Mouse (Mus musculus) kidney, adult 2 months (tissue): ENCODE measurements around the gene Arfgef2. TPM values are rescaled to one million over a fixed set of nuclear protein-coding genes. Genes with fewer than 3 reads are reported as not detected.

ENCODE experiments used
- DNase-seq: peaks from one replicate; pipeline ENCODE4 v3.0.0; 2021
- H3K27ac ChIP-seq: fragments of 200-500 bp; 2 replicates; pipeline ENCODE4 v1.5.1; 2012; ENCODE audit warnings: low read depth, low read length, control low read depth, inconsistent platforms; ENCODE audit not compliant: insufficient read depth
- H3K27me3 ChIP-seq: fragments of 200-500 bp; replicated peaks from 2 replicates; pipeline ENCODE4 v1.6.1; 2012; ENCODE audit warnings: mild to moderate bottlenecking, moderate library complexity, low read length, inconsistent platforms; ENCODE audit not compliant: control insufficient read depth, insufficient read depth
- H3K36me3 ChIP-seq: fragments of 200-500 bp; 2 replicates; pipeline ENCODE4 v1.6.1; 2012; ENCODE audit warnings: mild to moderate bottlenecking, moderate library complexity, low read length, inconsistent platforms; ENCODE audit not compliant: control insufficient read depth, insufficient read depth
- H3K4me1 ChIP-seq: fragments of 200-500 bp; 2 replicates; pipeline ENCODE4 v1.6.1; 2011; ENCODE audit warnings: low read length; ENCODE audit not compliant: control insufficient read depth, insufficient read depth
- H3K4me3 ChIP-seq: fragments of 200-500 bp; 2 replicates; pipeline ENCODE4 v1.5.1; 2011; ENCODE audit warnings: mild to moderate bottlenecking, low read depth, low read length, control low read depth; ENCODE audit not compliant: insufficient read depth
- CTCF ChIP-seq: fragments of 200-500 bp; conservative IDR thresholded peaks from 2 replicates; pipeline ENCODE4 v1.5.1; 2011; ENCODE audit warnings: low read depth, mild to moderate bottlenecking, control low read depth, low read length, moderate library complexity, mixed read lengths; ENCODE audit not compliant: insufficient read depth, insufficient read length
- POLR2A ChIP-seq: fragments of 200-500 bp; IDR thresholded peaks from one replicate; pipeline ENCODE4 v1.6.1; 2011; ENCODE audit warnings: low read depth, low read length, control low read depth
- WGBS: fragments of 180-500 bp; shearing (Covaris S2); methylation state at CpG from one replicate; pipeline ENCODE4 v1.1.7; 2018; 5-methylcytosine and 5-hydroxymethylcytosine counted together
- polyA plus RNA-seq: library from polyadenylated mRNA; depleted of rRNA; stranded (reverse); fragments of >200 nt; gene quantifications from 2 replicates; pipeline ENCODE4 v1.2.3, GENCODE M21; 2012

Gene Arfgef2
- polyA plus RNA-seq, 1 experiment, result 17.9 TPM

DNA sequence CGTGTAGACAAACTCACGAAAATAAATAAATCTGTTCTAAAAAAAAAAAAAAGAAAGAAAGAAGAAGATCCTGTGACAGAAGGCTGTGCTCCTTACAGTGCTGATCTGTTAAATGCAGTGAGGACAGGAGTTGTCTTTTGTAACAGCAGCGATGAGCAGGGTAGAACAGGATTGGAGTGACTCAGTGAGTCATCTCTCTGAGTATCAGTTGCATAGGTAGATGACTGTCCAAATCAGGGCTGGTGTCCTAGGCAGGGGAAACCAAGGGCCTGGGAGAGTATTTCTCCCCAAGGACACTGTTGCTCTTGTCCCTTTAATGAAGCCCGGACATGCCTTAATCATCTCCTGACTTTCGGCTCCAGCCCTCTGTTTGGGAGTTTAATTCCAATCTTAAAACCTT is 4.1 kb downstream of the Arfgef2 start:
- H3K27me3 ChIP-seq, result no peaks in the 10 kb centered on the region
- 91% methylated on average over 5 of the region's 5 CpGs for WGBS
- TF ChIP-seq CTCF (no peak), POLR2A (no peak)
- DNase-seq, result no peak
- H3K27ac ChIP-seq, result no peak overlapping the region
- no peaks in the 10 kb centered on the region for H3K36me3 ChIP-seq
- peaks cover 10% of the 10 kb centered on the region for H3K4me1 ChIP-seq
- H3K4me3 ChIP-seq, result no peak overlapping the region

DNA sequence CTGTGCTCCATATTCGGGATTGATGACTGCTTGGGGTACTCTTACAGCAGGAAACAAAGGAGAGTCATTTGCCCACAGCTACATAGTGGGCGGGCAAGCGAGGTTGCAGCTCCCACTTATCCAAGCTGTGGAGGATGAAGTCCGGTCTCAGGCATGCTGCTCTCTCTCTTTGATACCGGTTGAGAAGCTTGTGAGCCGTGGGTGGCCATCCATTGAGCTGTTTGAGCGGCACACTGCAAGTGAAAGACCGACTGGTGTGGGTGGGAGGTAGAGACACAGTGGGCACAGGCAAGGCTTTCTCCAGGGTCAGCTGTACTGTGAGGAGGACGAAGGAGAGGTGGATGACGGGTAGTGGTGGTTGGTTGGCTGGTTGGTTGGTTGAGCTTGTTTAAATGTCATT is 5.4 kb downstream of the Arfgef2 start:
- no peaks in the 10 kb centered on the region for H3K27me3 ChIP-seq
- WGBS, result 77% methylated on average over 10 of the region's 10 CpGs
- DNase-seq, result no peak
- no peak for TF ChIP-seq POLR2A
- H3K4me1 ChIP-seq, result peaks cover 10% of the 10 kb centered on the region
- H3K27ac ChIP-seq, result no peak overlapping the region
- no peak overlapping the region for H3K4me3 ChIP-seq
- no peaks in the 10 kb centered on the region for H3K36me3 ChIP-seq

DNA sequence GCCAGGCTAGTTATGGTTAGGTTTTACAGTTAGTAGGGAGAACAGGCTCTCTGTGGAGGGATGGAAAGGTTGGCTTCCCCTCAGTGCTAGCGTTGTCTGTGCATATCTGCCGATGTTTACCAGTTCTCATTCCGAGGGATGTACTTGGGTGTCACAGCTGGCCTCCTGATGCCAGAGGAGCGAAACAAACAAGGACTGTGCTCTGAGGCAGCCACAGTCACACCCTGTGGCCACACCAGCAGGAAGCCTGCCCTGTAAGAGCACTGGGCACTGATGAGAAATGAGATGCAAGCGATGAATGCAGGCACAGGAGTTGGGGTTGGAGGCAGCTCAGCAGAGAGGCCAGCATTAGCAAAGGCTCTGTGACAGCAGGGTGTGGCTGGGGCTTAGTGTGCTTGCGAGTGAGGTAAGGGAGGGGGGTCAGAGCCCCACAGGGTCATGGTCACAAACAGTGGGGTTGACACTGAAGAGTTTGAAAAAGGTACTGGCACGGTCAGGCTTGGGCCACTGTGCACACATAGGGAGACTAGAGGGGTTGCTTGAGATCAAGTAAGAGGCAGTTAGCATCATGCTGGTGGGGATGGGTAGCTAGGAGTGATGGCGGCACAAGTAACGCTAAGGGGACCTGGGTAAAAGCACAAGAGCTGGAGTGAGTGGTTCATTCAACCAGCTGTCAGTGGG is 13.2 kb downstream of the Arfgef2 start:
- Histone ChIP-seq H3K4me3 (no peak overlapping the region), H3K27me3 (no peaks in the 10 kb centered on the region), H3K27ac (no peak overlapping the region), H3K36me3 (no peaks in the 10 kb centered on the region), H3K4me1 (peaks cover 7% of the 10 kb centered on the region)
- no peak for DNase-seq
- TF ChIP-seq POLR2A (no peak), CTCF (no peak)
- 92% methylated on average over 9 of the region's 9 CpGs for WGBS

DNA sequence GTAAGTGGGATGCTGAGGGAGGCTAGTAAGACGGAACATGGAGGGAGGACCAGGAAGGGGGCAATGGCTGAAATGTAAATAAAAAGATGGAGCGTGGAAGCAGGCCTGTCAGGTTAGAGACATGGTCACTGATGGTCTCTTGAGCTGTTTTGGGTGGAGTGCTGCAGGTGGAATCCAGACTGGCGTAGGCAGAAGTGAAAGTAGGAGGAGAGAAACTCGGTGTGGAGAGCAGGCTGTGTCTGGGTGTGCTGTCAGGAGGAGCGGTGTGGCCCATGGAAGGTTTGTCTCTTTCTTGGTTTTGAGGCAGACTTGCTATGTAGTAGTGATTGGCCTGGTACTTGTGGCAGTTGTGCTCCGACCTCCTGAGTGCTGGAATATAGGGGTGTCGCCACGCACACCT is 14.5 kb downstream of the Arfgef2 start:
- no peak for TF ChIP-seq POLR2A
- TF ChIP-seq CTCF, result no peak
- 85% methylated on average over 8 of the region's 8 CpGs for WGBS
- H3K4me3 ChIP-seq, result no peak overlapping the region
- DNase-seq, result no peak
- peaks cover 7% of the 10 kb centered on the region for H3K4me1 ChIP-seq
- no peaks in the 10 kb centered on the region for H3K36me3 ChIP-seq
- H3K27ac ChIP-seq, result no peak overlapping the region
- no peaks in the 10 kb centered on the region for H3K27me3 ChIP-seq

- Histone ChIP-seq H3K36me3 (no peaks in the 10 kb centered on the region), H3K4me1 (peaks cover 7% of the 10 kb centered on the region), H3K4me3 (no peak overlapping the region), H3K27ac (no peak overlapping the region), H3K27me3 (no peaks in the 10 kb centered on the region)
- WGBS, result 43% methylated on average over 2 of the region's 2 CpGs
- TF ChIP-seq CTCF (no peak), POLR2A (no peak)
- DNase-seq, result no peak
Observed at GRCm38 (mm10) chr2:166820844-166821243, 15.5 kb downstream of the Arfgef2 start.

- no peak overlapping the region for H3K27ac ChIP-seq
- DNase-seq, result no peak
- H3K27me3 ChIP-seq, result no peaks in the 10 kb centered on the region
- TF ChIP-seq CTCF (no peak), POLR2A (no peak)
- H3K4me1 ChIP-seq, result peaks cover 7% of the 10 kb centered on the region
- no peaks in the 10 kb centered on the region for H3K36me3 ChIP-seq
- WGBS, result 93% methylated on average over 3 of the region's 3 CpGs
- H3K4me3 ChIP-seq, result no peak overlapping the region
Observed at GRCm38 (mm10) chr2:166821406-166821805, 16.0 kb downstream of the Arfgef2 start.

DNA sequence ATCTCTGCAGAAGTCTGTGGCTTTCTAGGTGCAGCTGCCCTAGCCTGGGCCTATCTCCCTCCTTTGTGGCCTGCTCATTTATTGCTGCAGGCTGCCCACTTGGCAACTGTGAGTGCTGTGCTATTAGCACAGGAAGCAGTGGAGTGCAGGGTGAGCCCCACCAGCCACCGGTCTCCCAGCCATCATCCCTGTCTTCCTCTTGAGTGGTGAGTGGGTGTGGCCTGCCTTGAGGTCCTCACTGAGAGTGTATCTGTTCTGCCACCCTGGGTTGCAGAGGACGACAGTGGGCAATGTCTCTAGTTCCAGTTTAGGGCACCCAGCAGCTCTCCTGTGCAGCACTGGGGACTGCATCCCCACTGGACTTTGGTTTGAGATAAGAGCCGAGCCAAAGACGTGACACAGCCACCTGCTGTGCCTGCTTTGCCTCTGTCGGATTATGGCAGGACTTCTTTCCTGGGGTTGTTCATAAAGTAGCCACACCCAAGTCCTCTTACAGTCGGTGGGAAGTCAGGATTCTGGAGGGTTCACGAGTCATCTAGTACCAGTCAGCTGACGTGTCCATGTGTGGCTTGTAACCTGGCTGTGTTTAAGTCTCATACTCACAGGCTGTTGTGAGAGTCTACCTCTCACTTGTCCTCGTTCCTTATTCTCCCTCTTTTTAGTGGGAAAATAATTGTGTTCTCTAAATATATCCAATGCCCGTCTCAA is 16.9 kb downstream of the Arfgef2 start:
- no peak overlapping the region for H3K27ac ChIP-seq
- no peaks in the 10 kb centered on the region for H3K36me3 ChIP-seq
- TF ChIP-seq CTCF, result no peak
- TF ChIP-seq POLR2A, result no peak
- DNase-seq, result no peak
- WGBS, result 69% methylated on average over 10 of the region's 10 CpGs
- peaks cover 7% of the 10 kb centered on the region for H3K4me1 ChIP-seq
- H3K4me3 ChIP-seq, result no peak overlapping the region
- no peaks in the 10 kb centered on the region for H3K27me3 ChIP-seq
